ENCODE assay signal across 12 mouse cellular contexts in genomic region chr12:100221608-100222321, GRCm38 (mm10). TPM values are rescaled to one million over a fixed set of nuclear protein-coding genes. Genes with fewer than 3 reads are reported as not detected.
DNase-seq lines count a peak whose midpoint lies in the region; ATAC-seq lines count a peak whose summit lies in the region.
"Had no signal": no experiment of that assay in that cellular context is flagged by ENCODE, and none has a peak within 500 bp of the region (broad histone marks: within the 10 kb centered on the region; RNA-seq: fewer than 3 reads in every experiment).

No protein-coding gene starts in this region.

- H3K4me1 ChIP-seq in forebrain, embryonic 16.5 days (replicated peaks; ENCODE audit: control insufficient read depth, insufficient read depth, low read length): peaks cover 38% of the 10 kb centered on the region
- H3K4me1 ChIP-seq in midbrain, embryonic 11.5 days (ENCODE audit: control insufficient read depth, insufficient read depth, low read length): peaks cover 26% of the 10 kb centered on the region
- H3K4me1 ChIP-seq in kidney, embryonic 15.5 days: 0 out of 2 replicates have a peak, but pooled peaks cover 3% of the 10 kb centered on the region
- H3K4me1 ChIP-seq in liver, embryonic 12.5 days: peaks cover 5% of the 10 kb centered on the region; the same call in 1 of the 2 replicates
- H3K4me1 ChIP-seq: heart, embryonic 15.5 days had no signal

- H3K4me2 ChIP-seq in forebrain, embryonic 16.5 days (ENCODE audit: low read length): peak overlapping the region; percentile 12
- H3K4me2 ChIP-seq in midbrain, embryonic 11.5 days: peak overlapping the region; percentile 32
- H3K4me2 ChIP-seq in kidney, embryonic 15.5 days: no peak overlapping the region
- no peak overlapping the region for H3K4me2 ChIP-seq in liver, embryonic 12.5 days
- H3K4me2 ChIP-seq: heart, embryonic 15.5 days had no signal

- H3K36me3 ChIP-seq in forebrain, embryonic 16.5 days (ENCODE audit: control insufficient read depth, insufficient read depth): no peaks in the 10 kb centered on the region
- no peaks in the 10 kb centered on the region for H3K36me3 ChIP-seq in midbrain, embryonic 11.5 days (ENCODE audit: control insufficient read depth, insufficient read depth, low read length)
- no peaks in the 10 kb centered on the region for H3K36me3 ChIP-seq in kidney, embryonic 15.5 days
- H3K36me3 ChIP-seq in liver, embryonic 12.5 days: no peaks in the 10 kb centered on the region
- H3K36me3 ChIP-seq: heart, embryonic 15.5 days had no signal

- no peaks in the 10 kb centered on the region for H3K9me3 ChIP-seq in forebrain, embryonic 16.5 days (ENCODE audit: control insufficient read depth, low read length)
- H3K9me3 ChIP-seq in midbrain, embryonic 11.5 days (ENCODE audit: control insufficient read depth, low read length): no peaks in the 10 kb centered on the region
- no peaks in the 10 kb centered on the region for H3K9me3 ChIP-seq in kidney, embryonic 15.5 days (replicated peaks)
- H3K9me3 ChIP-seq in liver, embryonic 12.5 days (replicated peaks): no peaks in the 10 kb centered on the region
- H3K9me3 ChIP-seq: heart, embryonic 15.5 days had no signal

- H3K27me3 ChIP-seq in forebrain, embryonic 16.5 days (replicated peaks; ENCODE audit: control insufficient read depth, insufficient read depth, low read length): no peaks in the 10 kb centered on the region
- no peaks in the 10 kb centered on the region for H3K27me3 ChIP-seq in midbrain, embryonic 11.5 days (ENCODE audit: control insufficient read depth, insufficient read depth, low read length)
- H3K27me3 ChIP-seq in kidney, embryonic 15.5 days: no peaks in the 10 kb centered on the region
- H3K27me3 ChIP-seq in liver, embryonic 12.5 days (replicated peaks): peaks cover 3% of the 10 kb centered on the region; the same call in 1 of the 2 replicates

- WGBS in forebrain, embryonic 16.5 days: 13% methylated on average over 11 of the region's 11 CpGs
- WGBS in midbrain, embryonic 11.5 days: 13% methylated on average over 11 of the region's 11 CpGs
- 61% methylated on average over 11 of the region's 11 CpGs for WGBS in kidney, embryonic 15.5 days
- WGBS in liver, embryonic 12.5 days (ENCODE audit: insufficient replicate concordance): 43% methylated on average over 11 of the region's 11 CpGs

- H3K27ac ChIP-seq in forebrain, embryonic 16.5 days (ENCODE audit: low read length): peak overlapping the region; percentile 75
- peak overlapping the region; percentile 72 for H3K27ac ChIP-seq in midbrain, embryonic 11.5 days (ENCODE audit: low read depth, low read length)
- no peak overlapping the region for H3K27ac ChIP-seq in kidney, embryonic 15.5 days
- no peak overlapping the region for H3K27ac ChIP-seq in liver, embryonic 12.5 days
- H3K27ac ChIP-seq: heart, embryonic 15.5 days had no signal

- peak; percentile 87 for ATAC-seq in forebrain, embryonic 16.5 days
- peak; percentile 91 for ATAC-seq in midbrain, embryonic 11.5 days (ENCODE audit: low FRiP score)
- ATAC-seq in kidney, embryonic 15.5 days (replicated peaks; ENCODE audit: low FRiP score): no peak
- no peak for ATAC-seq in liver, embryonic 12.5 days
- ATAC-seq in activated CD4-positive, CD25-positive, alpha-beta regulatory T cell, adult 4 months: no peak

- DNase-seq in ES-CJ7 (ENCODE audit: low read depth, low spot score): peak; percentile 40
- peak; percentile 73 for DNase-seq in R1 (ENCODE audit: low read depth, low spot score)
- peak; percentile 92 for DNase-seq in midbrain, embryonic 11.5 days (ENCODE audit: low spot score, missing footprints)
- no peak for DNase-seq in adrenal gland, adult 2 months
- DNase-seq: kidney, adult 18-20 months; liver; lung, postnatal 4 days had no signal

- no peak overlapping the region for H3K4me3 ChIP-seq in forebrain, embryonic 16.5 days (replicated peaks; ENCODE audit: low read length)
- H3K4me3 ChIP-seq in midbrain, embryonic 11.5 days (ENCODE audit: low read depth, low read length): 0 out of 2 replicates have a peak overlapping the region, but pooled peaks have one; percentile 3
- no peak overlapping the region for H3K4me3 ChIP-seq in kidney, embryonic 15.5 days (replicated peaks)
- no peak overlapping the region for H3K4me3 ChIP-seq in liver, embryonic 12.5 days
- H3K4me3 ChIP-seq: heart, embryonic 15.5 days had no signal

- peak overlapping the region; percentile 50 for H3K9ac ChIP-seq in forebrain, embryonic 16.5 days (replicated peaks; ENCODE audit: low read depth, low read length)
- H3K9ac ChIP-seq in midbrain, embryonic 11.5 days (ENCODE audit: low read length): peak overlapping the region; percentile 39; the same call in 1 of the 2 replicates
- H3K9ac ChIP-seq in kidney, embryonic 15.5 days: no peak overlapping the region
- no peak overlapping the region for H3K9ac ChIP-seq in liver, embryonic 12.5 days
- H3K9ac ChIP-seq: heart, embryonic 15.5 days had no signal

RNA-seq across cellular contexts. Expression of gene Calm1, which starts 22.5 kb away (rescaled TPM):
- 2,124 and 2,140 TPM in 2 replicates for polyA plus RNA-seq in forebrain, embryonic 16.5 days (2015; fragmentation: Nextera tagmentation; extraction: Ambion mirVana)
- 1,565 and 1,591 TPM in 2 replicates for polyA plus RNA-seq in midbrain, embryonic 11.5 days (2014; fragmentation: Nextera tagmentation; extraction: Ambion mirVana)
- 1,314 and 1,392 TPM in 2 replicates for polyA plus RNA-seq in kidney, embryonic 15.5 days (2015; fragmentation: Nextera tagmentation; extraction: Ambion mirVana)
- polyA plus RNA-seq in liver, embryonic 12.5 days (2016; fragmentation: Nextera tagmentation; extraction: Ambion mirVana): 739 and 779 TPM in 2 replicates
- total RNA-seq in adrenal gland, adult 2 months (2021): 100 to 1,000 TPM; 404 to 437 TPM
- polyA plus RNA-seq in adrenal gland, adult 2 months (2012; rRNA removed): 370 and 455 TPM in 2 replicates
- polyA plus RNA-seq in activated CD4-positive, CD25-positive, alpha-beta regulatory T cell, adult 4 months (2017; shearing (Covaris generic)): 1,000 to 10,000 TPM; 1,514 to 2,306 TPM

Comparison
In these comparisons a context has a peak if more than half of its experiments do, and no peak if none do; other contexts are left out.
1. ATAC-seq: peak in forebrain, embryonic 16.5 days (single experiment) and midbrain, embryonic 11.5 days (single experiment); none in kidney, embryonic 15.5 days (single experiment), liver, embryonic 12.5 days (single experiment) and activated CD4-positive, CD25-positive, alpha-beta regulatory T cell, adult 4 months (single experiment).
2. H3K27ac ChIP-seq: peak in forebrain, embryonic 16.5 days (single experiment) and midbrain, embryonic 11.5 days (single experiment); none in kidney, embryonic 15.5 days (single experiment) and liver, embryonic 12.5 days (single experiment).
3. H3K4me2 ChIP-seq: peak in forebrain, embryonic 16.5 days (single experiment) and midbrain, embryonic 11.5 days (single experiment); none in kidney, embryonic 15.5 days (single experiment) and liver, embryonic 12.5 days (single experiment).
4. H3K9ac ChIP-seq: peak in forebrain, embryonic 16.5 days (single experiment) and midbrain, embryonic 11.5 days (single experiment); none in kidney, embryonic 15.5 days (single experiment) and liver, embryonic 12.5 days (single experiment).